Mouse (Mus musculus): ENCODE measurements at regions not wholly inside any gene's neighbourhood (a gene's known extent, or its start where the extent isn't known, plus 50 kb on each side); places are given as distances from the start of the nearest gene placed in this dataset.
"Not testable (repeated sequence)": the region's sequence is repeated elsewhere in the genome, so short reads cannot be mapped to it uniquely, and the experiment has no call there.

GRCm38 (mm10) chr4:145774241-145774761 is 94.3 kb upstream of the Zfp986 start:
- peak; percentile 1 for DNase-seq (ENCODE audit: low read depth, low spot score)

- DNase-seq (ENCODE audit: low read depth, low spot score): not testable (repeated sequence)
Measured at GRCm38 (mm10) chr4:145774884-145775283, 93.7 kb upstream of the Zfp986 start.

- not testable (repeated sequence) for DNase-seq (ENCODE audit: low read depth, low spot score)
Measured at GRCm38 (mm10) chr4:145776531-145776930, 92.1 kb upstream of the Zfp986 start.

GRCm38 (mm10) chr4:145781281-145781896 is 87.2 kb upstream of the Zfp986 start:
- DNase-seq (ENCODE audit: low read depth, low spot score): not testable (repeated sequence)

- DNase-seq (ENCODE audit: low read depth, low spot score): not testable (repeated sequence)
Measured at GRCm38 (mm10) chr4:145814674-145815073, 53.9 kb upstream of the Zfp986 start.
